Mouse (Mus musculus): ENCODE data around the gene Tcirg1.

GRCm38 (mm10) chr19:3942315-3942714, 35.4 kb upstream of the Tcirg1 start:
- TF ChIP-seq CTCF (IDR thresholded peaks at IDR 0.05; ENCODE audit: low read depth) (no peak), EP300 (IDR thresholded peaks at IDR 0.05; ENCODE audit: low read depth) (no peak)
